Mouse (Mus musculus) ES-E14 (cell line): ENCODE results near the gene Armc7. TPM values are rescaled to one million over a fixed set of nuclear protein-coding genes. Genes with fewer than 3 reads are reported as not detected.
A peak's percentile ranks its signal among the peaks of the same experiment; 100 is the strongest.

ENCODE experiments used
- DNase-seq: peaks from one replicate; pipeline ENCODE4 v3.0.0-alpha.2; 2013; ENCODE audit warnings: low read depth, low spot score
- H3K27ac ChIP-seq: 2 replicates; pipeline ENCODE4 v1.5.1; 2012; ENCODE audit warnings: low read depth, mild to moderate bottlenecking, low read length, moderate library complexity, mixed read lengths; ENCODE audit not compliant: poor library complexity, insufficient read depth, severe bottlenecking
- H3K36me3 ChIP-seq: 2 replicates; pipeline ENCODE4 v1.6.1; 2012; ENCODE audit warnings: mild to moderate bottlenecking, low read length, moderate library complexity, mixed read lengths; ENCODE audit not compliant: control insufficient read depth, poor library complexity, insufficient read depth, severe bottlenecking
- H3K4me1 ChIP-seq, 2 experiments: fragments of 150-350 bp in 1 of 2; sonication (generic) in 1 of 2; 2 replicates each; pipeline ENCODE4 v1.6.1; 2012; ENCODE audit warnings: low read length in 2 of 2, mild to moderate bottlenecking in 1 of 2, mixed read lengths in 1 of 2; ENCODE audit not compliant: control insufficient read depth in 2 of 2, insufficient read depth in 2 of 2, poor library complexity in 1 of 2
- H3K4me3 ChIP-seq, 2 experiments: fragments of 150-350 bp in 1 of 2; sonication (generic) in 1 of 2; 2 replicates each; pipeline ENCODE4 v1.5.1; 2012; ENCODE audit warnings: low read length in 2 of 2, low read depth in 1 of 2, mild to moderate bottlenecking in 1 of 2, mixed read lengths in 1 of 2; ENCODE audit not compliant: insufficient read depth in 1 of 2, poor library complexity in 1 of 2, severe bottlenecking in 1 of 2
- H3K9ac ChIP-seq: 2 replicates; pipeline ENCODE4 v1.6.1; 2012; ENCODE audit warnings: low read depth, mild to moderate bottlenecking, low read length, mixed read lengths; ENCODE audit not compliant: poor library complexity, insufficient read depth, severe bottlenecking
- H3K9me3 ChIP-seq: fragments of 150-350 bp; sonication (generic); 2 replicates; pipeline ENCODE4 v1.6.1; 2012; ENCODE audit warnings: low read depth, mild to moderate bottlenecking, low read length; ENCODE audit not compliant: control insufficient read depth, insufficient read depth
- CHD2 ChIP-seq: IDR thresholded peaks from 2 replicates; pipeline ENCODE4 v1.6.1; 2014; ENCODE audit warnings: mild to moderate bottlenecking, low read depth, low read length, inconsistent platforms
- HCFC1 ChIP-seq: IDR thresholded peaks from 2 replicates; pipeline ENCODE4 v1.6.1; 2012; ENCODE audit warnings: low read length, inconsistent platforms, borderline replicate concordance; ENCODE audit not compliant: insufficient read depth
- MAFK ChIP-seq: IDR thresholded peaks from 2 replicates; pipeline ENCODE4 v1.6.1; 2014; ENCODE audit warnings: mild to moderate bottlenecking, low read depth, low read length, inconsistent platforms; ENCODE audit not compliant: insufficient read depth
- ZC3H11A ChIP-seq: IDR thresholded peaks from 2 replicates; pipeline ENCODE4 v1.6.1; 2012; ENCODE audit warnings: low read depth, mild to moderate bottlenecking, inconsistent platforms, low read length, borderline replicate concordance
- ZNF384 ChIP-seq: IDR thresholded peaks from 2 replicates; pipeline ENCODE4 v1.6.1; 2012; ENCODE audit warnings: low read depth, low read length, inconsistent platforms
- in situ Hi-C, 2 experiments: fragments of 600-800 bp; cut with MboI; formaldehyde crosslinking; loops; one replicate each; pipeline ENCODE4 v1.15.1; 2025; ENCODE audit warnings: low sequenced_read_pairs in 2 of 2, inconsistent platforms in 1 of 2; ENCODE audit not compliant: unreplicated experiment in 2 of 2
- total RNA-seq: library from RNA; depleted of rRNA; stranded (reverse); fragments of 300-350 nt; gene quantifications from 2 replicates; pipeline ENCODE4 v1.2.3, GENCODE M21; 2012

Gene Armc7
- total RNA-seq, 1 experiment = 4.8 TPM

GRCm38 (mm10) chr11:115481553-115482259 is 6.2 kb downstream of the Armc7 start:
- H3K9me3 ChIP-seq = no peaks in the 10 kb centered on the region
- TF ChIP-seq HCFC1 = no peak
- TF ChIP-seq MAFK = no peak
- TF ChIP-seq ZNF384 = no peak
- TF ChIP-seq CHD2 = no peak
- no peak for TF ChIP-seq ZC3H11A
- no peak overlapping the region for H3K4me3 ChIP-seq
- in situ Hi-C loops = no loop called here
- no peak overlapping the region for H3K9ac ChIP-seq
- peaks cover 0 to 4% of the 10 kb centered on the region in 2 experiments; a peak in 1 of 4 replicates for H3K4me1 ChIP-seq
- H3K36me3 ChIP-seq = no peaks in the 10 kb centered on the region
- no peak for DNase-seq
- H3K27ac ChIP-seq = no peak overlapping the region

DNA sequence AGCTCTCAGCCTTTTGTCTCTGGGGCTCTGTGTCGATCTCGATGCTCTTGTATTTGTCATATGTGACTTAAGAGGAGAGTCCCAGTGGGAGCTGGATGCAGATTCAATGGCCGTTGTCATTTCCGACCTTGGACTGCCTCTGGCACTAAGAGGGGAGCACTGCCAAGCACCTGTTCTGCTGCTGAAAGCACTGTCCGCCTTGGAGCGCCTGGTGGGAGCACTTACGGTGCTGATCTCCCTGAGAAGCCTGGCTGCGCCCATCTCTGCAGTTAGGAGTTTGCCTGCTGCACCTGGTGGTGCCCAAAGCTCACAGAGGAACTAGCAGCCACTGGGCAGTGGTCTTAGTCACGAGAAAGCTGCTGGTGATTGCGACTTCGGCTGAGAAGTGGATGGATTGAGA is 7.8 kb downstream of the Armc7 start:
- no peak overlapping the region for H3K9ac ChIP-seq
- TF ChIP-seq ZC3H11A (no peak), CHD2 (no peak), ZNF384 (no peak), HCFC1 (no peak), MAFK (no peak)

DNA sequence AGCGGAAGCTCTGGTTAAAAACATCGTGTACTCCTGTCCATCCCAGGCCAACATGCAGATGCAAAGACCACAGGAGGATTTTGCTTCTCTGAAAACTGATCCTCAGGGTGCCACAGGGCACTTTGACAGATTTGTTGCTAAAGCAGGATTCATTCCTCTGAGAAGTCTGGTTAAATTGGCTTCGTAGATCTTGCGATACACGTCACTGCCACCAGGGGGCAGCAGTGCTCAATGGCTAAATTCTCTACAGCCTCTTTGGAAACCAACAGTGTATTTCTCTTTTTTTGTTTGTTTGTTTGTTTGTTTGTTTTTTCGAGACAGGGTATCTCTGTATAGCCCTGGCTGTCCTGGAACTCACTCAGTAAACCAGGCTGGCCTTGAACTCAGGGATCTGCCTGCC is 8.3 kb downstream of the Armc7 start:
- Histone ChIP-seq H3K9me3 (no peaks in the 10 kb centered on the region), H3K9ac (no peak overlapping the region), H3K27ac (no peak overlapping the region), H3K36me3 (no peaks in the 10 kb centered on the region), H3K4me3 (no peak overlapping the region), H3K4me1 (peaks cover 0 to 4% of the 10 kb centered on the region in 2 experiments; a peak in 1 of 4 replicates)
- TF ChIP-seq ZNF384 (no peak), MAFK (no peak), CHD2 (no peak), ZC3H11A (no peak), HCFC1 (no peak)
- in situ Hi-C loops = no loop called here
- DNase-seq = peak; percentile 68

More for the DNA sequence above, 7.8 kb downstream of the Armc7 start:
- no peak for DNase-seq
- Histone ChIP-seq H3K4me1 (peaks cover 0 to 4% of the 10 kb centered on the region in 2 experiments; a peak in 1 of 4 replicates), H3K9me3 (no peaks in the 10 kb centered on the region), H3K27ac (no peak overlapping the region), H3K4me3 (no peak overlapping the region), H3K36me3 (no peaks in the 10 kb centered on the region)
- in situ Hi-C loops = no loop called here

- in situ Hi-C loops = no loop called here
- H3K9ac ChIP-seq = no peak overlapping the region
- TF ChIP-seq CHD2 = no peak
- TF ChIP-seq HCFC1 = no peak
- TF ChIP-seq MAFK = no peak
- TF ChIP-seq ZC3H11A = no peak
- TF ChIP-seq ZNF384 = no peak
- peaks cover 9% of the 10 kb centered on the region; the same call in 1 of the 2 replicates for H3K36me3 ChIP-seq
- no peak overlapping the region for H3K4me3 ChIP-seq
- peaks cover 0 to 4% of the 10 kb centered on the region in 2 experiments; a peak in 1 of 4 replicates for H3K4me1 ChIP-seq
- peak; percentile 40 for DNase-seq
- H3K27ac ChIP-seq = peak overlapping the region; percentile 8; the same call in 1 of the 2 replicates
- H3K9me3 ChIP-seq = no peaks in the 10 kb centered on the region
These were observed 9.7 kb downstream of the Armc7 start for GRCm38 (mm10) chr11:115485155-115485554.
